Comparison of ENCODE assay signal across 12 mouse cellular contexts in the genomic region with DNA sequence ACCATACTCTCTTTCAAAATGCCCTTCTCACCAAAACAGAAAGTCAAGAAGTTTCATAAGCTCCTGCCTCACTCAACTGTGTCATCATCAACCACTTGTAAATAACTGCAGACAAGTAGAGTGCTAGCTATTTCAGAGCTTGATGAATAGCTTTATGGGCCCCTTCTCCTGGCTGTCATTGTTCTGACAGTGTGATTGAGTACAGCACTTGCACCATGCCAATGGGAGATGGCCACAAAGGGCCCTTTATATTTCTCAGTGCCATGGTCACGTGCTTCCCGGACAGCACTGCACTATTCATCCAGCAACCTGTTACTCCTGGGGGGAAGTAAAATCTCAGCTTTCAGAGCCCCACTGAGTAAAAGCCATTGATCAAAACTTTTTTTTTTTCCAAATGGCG.
DNase-seq lines count a peak whose midpoint lies in the region; ATAC-seq and TF ChIP-seq lines count a peak whose summit lies in the region.
"Had no signal": no experiment of that assay in that cellular context is flagged by ENCODE, and none has a peak within 500 bp of the region (broad histone marks: within the 10 kb centered on the region; RNA-seq: fewer than 3 reads in every experiment).

No protein-coding gene starts in this region.

- no peak for DNase-seq in intestine, embryonic 14.5 days (ENCODE audit: low spot score)
- peak; percentile 15 for DNase-seq in embryo, embryonic 11 days
- DNase-seq in forebrain, postnatal 0 days: no peak
- DNase-seq in cerebellum, adult 18-20 months: no peak
- DNase-seq: cerebellum, adult 2 months; heart, adult 18-20 months; kidney, postnatal 25 days had no signal

- no peaks in the 10 kb centered on the region for H3K9me3 ChIP-seq in intestine, embryonic 14.5 days (ENCODE audit: control insufficient read depth, low read length)
- H3K9me3 ChIP-seq in intestine, postnatal 0 days (ENCODE audit: control insufficient read depth): no peaks in the 10 kb centered on the region
- H3K9me3 ChIP-seq in forebrain, postnatal 0 days (ENCODE audit: low read length): no peaks in the 10 kb centered on the region
- no peaks in the 10 kb centered on the region for H3K9me3 ChIP-seq in neural tube, embryonic 12.5 days
- H3K9me3 ChIP-seq: embryonic facial prominence, embryonic 13.5 days; G1E had no signal

- 0 out of 2 replicates have a peak, but pooled peaks have one; percentile 23 for ATAC-seq in intestine, embryonic 14.5 days (replicated peaks; ENCODE audit: low FRiP score, low TSS enrichment, low read depth)
- no peak for ATAC-seq in intestine, postnatal 0 days
- ATAC-seq in forebrain, postnatal 0 days: peak; percentile 63
- peak; percentile 78 for ATAC-seq in neural tube, embryonic 12.5 days (ENCODE audit: low FRiP score, low read depth)
- no peak for ATAC-seq in erythroid progenitor cell, adult 5-6 weeks (replicated peaks; ENCODE audit: low FRiP score, poor library complexity, severe bottlenecking)

- no peaks in the 10 kb centered on the region for H3K27me3 ChIP-seq in intestine, embryonic 14.5 days (replicated peaks; ENCODE audit: control insufficient read depth, insufficient read depth, low read length)
- no peaks in the 10 kb centered on the region for H3K27me3 ChIP-seq in intestine, postnatal 0 days (replicated peaks; ENCODE audit: control insufficient read depth, insufficient read depth, low read length)
- H3K27me3 ChIP-seq in forebrain, postnatal 0 days (ENCODE audit: insufficient read depth, low read length): no peaks in the 10 kb centered on the region
- no peaks in the 10 kb centered on the region for H3K27me3 ChIP-seq in neural tube, embryonic 12.5 days (replicated peaks)
- H3K27me3 ChIP-seq: embryonic facial prominence, embryonic 13.5 days had no signal

- no peak overlapping the region for H3K4me2 ChIP-seq in intestine, embryonic 14.5 days (ENCODE audit: low read length)
- H3K4me2 ChIP-seq in intestine, postnatal 0 days (replicated peaks; ENCODE audit: low read depth): no peak overlapping the region
- no peak overlapping the region for H3K4me2 ChIP-seq in forebrain, postnatal 0 days (ENCODE audit: low read depth)
- no peak overlapping the region for H3K4me2 ChIP-seq in neural tube, embryonic 12.5 days (replicated peaks)
- H3K4me2 ChIP-seq: embryonic facial prominence, embryonic 13.5 days had no signal

- no peaks in the 10 kb centered on the region for H3K4me1 ChIP-seq in intestine, embryonic 14.5 days (replicated peaks; ENCODE audit: control insufficient read depth, insufficient read depth, low read length)
- H3K4me1 ChIP-seq in intestine, postnatal 0 days (replicated peaks; ENCODE audit: control insufficient read depth, insufficient read depth, low read length): no peaks in the 10 kb centered on the region
- H3K4me1 ChIP-seq in forebrain, postnatal 0 days (ENCODE audit: insufficient read depth): no peaks in the 10 kb centered on the region
- no peaks in the 10 kb centered on the region for H3K4me1 ChIP-seq in neural tube, embryonic 12.5 days

- no peak overlapping the region for H3K9ac ChIP-seq in intestine, embryonic 14.5 days (ENCODE audit: low read length)
- no peak overlapping the region for H3K9ac ChIP-seq in intestine, postnatal 0 days (ENCODE audit: low read depth, low read length)
- no peak overlapping the region for H3K9ac ChIP-seq in forebrain, postnatal 0 days
- H3K9ac ChIP-seq in neural tube, embryonic 12.5 days: no peak overlapping the region
- H3K9ac ChIP-seq: embryonic facial prominence, embryonic 13.5 days had no signal

- TF ChIP-seq CTCF in intestine, postnatal 0 days (IDR thresholded peaks at IDR 0.05; ENCODE audit: low read depth): no peak
- TF ChIP-seq CTCF in forebrain, postnatal 0 days (IDR thresholded peaks at IDR 0.05; ENCODE audit: low read depth): no peak

- H3K36me3 ChIP-seq in intestine, embryonic 14.5 days (ENCODE audit: control insufficient read depth, insufficient read depth, low read length): no peaks in the 10 kb centered on the region
- H3K36me3 ChIP-seq in intestine, postnatal 0 days (ENCODE audit: control insufficient read depth, insufficient read depth): no peaks in the 10 kb centered on the region
- H3K36me3 ChIP-seq in forebrain, postnatal 0 days (ENCODE audit: insufficient read depth): no peaks in the 10 kb centered on the region
- no peaks in the 10 kb centered on the region for H3K36me3 ChIP-seq in neural tube, embryonic 12.5 days
- H3K36me3 ChIP-seq: embryonic facial prominence, embryonic 13.5 days; G1E had no signal

- 71% methylated on average over 3 of the region's 3 CpGs for WGBS in intestine, embryonic 14.5 days
- WGBS in intestine, postnatal 0 days: 76% methylated on average over 3 of the region's 3 CpGs
- 27% methylated on average over 3 of the region's 3 CpGs for WGBS in forebrain, postnatal 0 days
- 18% methylated on average over 3 of the region's 3 CpGs for WGBS in neural tube, embryonic 12.5 days

- no peak overlapping the region for H3K27ac ChIP-seq in intestine, embryonic 14.5 days (ENCODE audit: low read depth)
- no peak overlapping the region for H3K27ac ChIP-seq in intestine, postnatal 0 days (ENCODE audit: low read depth, low read length)
- H3K27ac ChIP-seq in forebrain, postnatal 0 days (ENCODE audit: low read depth, low read length): no peak overlapping the region
- H3K27ac ChIP-seq in neural tube, embryonic 12.5 days: no peak overlapping the region
- H3K27ac ChIP-seq: embryonic facial prominence, embryonic 13.5 days had no signal

- no peak overlapping the region for H3K4me3 ChIP-seq in intestine, embryonic 14.5 days (ENCODE audit: low read depth, low read length)
- H3K4me3 ChIP-seq in intestine, postnatal 0 days (ENCODE audit: low read depth, low read length): no peak overlapping the region
- H3K4me3 ChIP-seq in forebrain, postnatal 0 days (ENCODE audit: low read depth, low read length): no peak overlapping the region
- H3K4me3 ChIP-seq in neural tube, embryonic 12.5 days: no peak overlapping the region
- H3K4me3 ChIP-seq: embryonic facial prominence, embryonic 13.5 days had no signal

Comparison
In these comparisons a context has a peak if more than half of its experiments do, and no peak if none do; other contexts are left out.
1. ATAC-seq: peak in intestine, embryonic 14.5 days (single experiment), forebrain, postnatal 0 days (single experiment) and neural tube, embryonic 12.5 days (single experiment); none in intestine, postnatal 0 days (single experiment) and erythroid progenitor cell, adult 5-6 weeks (single experiment).